ENCODE assay signal across 23 mouse cellular contexts in genomic region chr3:52922411-52922810, GRCm38 (mm10).
DNase-seq lines count a peak whose midpoint lies in the region; ATAC-seq and TF ChIP-seq lines count a peak whose summit lies in the region.
"Had no signal": no experiment of that assay in that cellular context is flagged by ENCODE, and none has a peak within 500 bp of the region (broad histone marks: within the 10 kb centered on the region; RNA-seq: fewer than 3 reads in every experiment).

No protein-coding gene starts in this region.

- no peak for TF ChIP-seq EP300 in liver, postnatal 0 days (IDR thresholded peaks at IDR 0.05; ENCODE audit: low read depth)

- no peaks in the 10 kb centered on the region for H3K27me3 ChIP-seq in liver, adult 2 months (ENCODE audit: control insufficient read depth, insufficient read depth, low read length)
- H3K27me3 ChIP-seq in liver, postnatal 0 days (ENCODE audit: insufficient read depth, low read length): no peaks in the 10 kb centered on the region
- no peaks in the 10 kb centered on the region for H3K27me3 ChIP-seq in forebrain, embryonic 16.5 days (replicated peaks; ENCODE audit: control insufficient read depth, insufficient read depth, low read length)
- H3K27me3 ChIP-seq: embryonic facial prominence, embryonic 15.5 days; forebrain, embryonic 13.5 days; forebrain, embryonic 15.5 days had no signal

- no peak overlapping the region for H3K9ac ChIP-seq in liver, adult 2 months (ENCODE audit: low read depth, low read length)
- H3K9ac ChIP-seq in liver, postnatal 0 days (replicated peaks): no peak overlapping the region
- no peak overlapping the region for H3K9ac ChIP-seq in forebrain, embryonic 16.5 days (replicated peaks; ENCODE audit: low read depth, low read length)
- H3K9ac ChIP-seq: embryonic facial prominence, embryonic 13.5 days; embryonic facial prominence, embryonic 15.5 days; forebrain, embryonic 13.5 days; forebrain, embryonic 15.5 days had no signal

- TF ChIP-seq CTCF in liver, adult 2 months (IDR thresholded peaks at IDR 0.05; ENCODE audit: low read depth, low read length): no peak
- no peak for TF ChIP-seq CTCF in liver, postnatal 0 days (IDR thresholded peaks at IDR 0.05; ENCODE audit: low read depth)

- WGBS in liver, adult 2 months: 50% methylated on average over 8 of the region's 8 CpGs
- WGBS in liver, postnatal 0 days (ENCODE audit: insufficient replicate concordance): 85% methylated on average over 8 of the region's 8 CpGs
- 90% methylated on average over 8 of the region's 8 CpGs for WGBS in forebrain, embryonic 16.5 days

- no peaks in the 10 kb centered on the region; the same call in 1 of the 2 replicates for H3K4me1 ChIP-seq in liver, adult 2 months (ENCODE audit: control insufficient read depth, insufficient read depth, low read length)
- H3K4me1 ChIP-seq in liver, postnatal 0 days (ENCODE audit: insufficient read depth): no peaks in the 10 kb centered on the region; the same call in 1 of the 2 replicates
- H3K4me1 ChIP-seq in forebrain, embryonic 16.5 days (replicated peaks; ENCODE audit: control insufficient read depth, insufficient read depth, low read length): no peaks in the 10 kb centered on the region
- H3K4me1 ChIP-seq: embryonic facial prominence, embryonic 15.5 days; forebrain, embryonic 15.5 days had no signal

- DNase-seq in liver, adult 2 months (ENCODE audit: extremely low read depth, low read depth, low spot score): peak; percentile 64
- no peak for DNase-seq in liver, postnatal 0 days
- peak; percentile 50 for DNase-seq in fat pad, adult 2 months (ENCODE audit: extremely low read depth, low read depth, low spot score)
- no peak for DNase-seq in c-Kit-positive CD71-positive TER-119-positive erythroid progenitor cells, embryonic 14.5 days (ENCODE audit: low spot score)
- DNase-seq: adrenal gland, adult 8-10 months; adrenal gland, postnatal 14 days; adrenal gland, postnatal 36 days; B cell, adult 2 months; cerebellum, adult 11 months; cerebellum, adult 18-20 months; cerebellum, adult 8-10 months; cerebellum, adult 9-11 months; cerebellum, postnatal 14 days; cerebellum, postnatal 36 days; embryo, embryonic 11 days had no signal

- H3K79me2 ChIP-seq in liver, adult 2 months (ENCODE audit: control insufficient read depth, insufficient read depth, low read length): no peaks in the 10 kb centered on the region

- H3K4me3 ChIP-seq in liver, adult 2 months (ENCODE audit: insufficient read depth, low read depth, low read length): no peak overlapping the region
- no peak overlapping the region for H3K4me3 ChIP-seq in liver, postnatal 0 days (ENCODE audit: low read depth, low read length)
- H3K4me3 ChIP-seq in forebrain, embryonic 16.5 days (replicated peaks; ENCODE audit: low read length): no peak overlapping the region
- H3K4me3 ChIP-seq: embryonic facial prominence, embryonic 13.5 days; embryonic facial prominence, embryonic 15.5 days; erythroblast, embryonic 14.5 days; forebrain, embryonic 13.5 days; forebrain, embryonic 15.5 days had no signal

- peaks cover 2% of the 10 kb centered on the region; the same call in 1 of the 2 replicates for H3K9me3 ChIP-seq in liver, postnatal 0 days (ENCODE audit: low read length)
- no peaks in the 10 kb centered on the region; the same call in 1 of the 2 replicates for H3K9me3 ChIP-seq in forebrain, embryonic 16.5 days (ENCODE audit: control insufficient read depth, low read length)
- H3K9me3 ChIP-seq: embryonic facial prominence, embryonic 15.5 days; forebrain, embryonic 15.5 days had no signal

- TF ChIP-seq POLR2A in liver, adult 2 months (IDR thresholded peaks at IDR 0.05; ENCODE audit: extremely low read depth, insufficient read depth, low read length): no peak

- H3K36me3 ChIP-seq in liver, adult 2 months (ENCODE audit: control insufficient read depth, insufficient read depth, low read length): no peaks in the 10 kb centered on the region
- no peaks in the 10 kb centered on the region for H3K36me3 ChIP-seq in liver, postnatal 0 days (replicated peaks; ENCODE audit: insufficient read depth, low read length)
- no peaks in the 10 kb centered on the region for H3K36me3 ChIP-seq in forebrain, embryonic 16.5 days (ENCODE audit: control insufficient read depth, insufficient read depth)
- H3K36me3 ChIP-seq: embryonic facial prominence, embryonic 13.5 days; embryonic facial prominence, embryonic 15.5 days; forebrain, embryonic 15.5 days had no signal

- H3K27ac ChIP-seq in liver, adult 2 months (replicated peaks; ENCODE audit: insufficient read depth, low read depth, low read length): no peak overlapping the region
- H3K27ac ChIP-seq in liver, postnatal 0 days (ENCODE audit: low read depth): no peak overlapping the region
- no peak overlapping the region for H3K27ac ChIP-seq in forebrain, embryonic 16.5 days (ENCODE audit: low read length)
- H3K27ac ChIP-seq: embryonic facial prominence, embryonic 13.5 days; embryonic facial prominence, embryonic 15.5 days; forebrain, embryonic 13.5 days; forebrain, embryonic 15.5 days had no signal

- H3K4me2 ChIP-seq in liver, postnatal 0 days (ENCODE audit: low read depth, low read length): no peak overlapping the region
- no peak overlapping the region for H3K4me2 ChIP-seq in forebrain, embryonic 16.5 days (ENCODE audit: low read length)
- H3K4me2 ChIP-seq: embryonic facial prominence, embryonic 13.5 days; embryonic facial prominence, embryonic 15.5 days; forebrain, embryonic 13.5 days; forebrain, embryonic 15.5 days had no signal

- no peak for ATAC-seq in liver, postnatal 0 days
- no peak for ATAC-seq in forebrain, embryonic 16.5 days
- ATAC-seq: activated CD4-positive, CD25-positive, alpha-beta regulatory T cell, adult 4 months; CD4-positive, CD25-positive, alpha-beta regulatory T cell, adult 4 months; forebrain, embryonic 13.5 days; forebrain, embryonic 15.5 days had no signal

Comparison
In these comparisons a context has a peak if more than half of its experiments do, and no peak if none do; other contexts are left out.
1. DNase-seq: peak in liver, adult 2 months (single experiment) and fat pad, adult 2 months (single experiment); none in liver, postnatal 0 days (single experiment) and c-Kit-positive CD71-positive TER-119-positive erythroid progenitor cells, embryonic 14.5 days (single experiment).